Mouse (Mus musculus): ENCODE measurements around the gene Mmp10. TPM values are rescaled to one million over a fixed set of nuclear protein-coding genes. Genes with fewer than 3 reads are reported as not detected.

Mmp10 gene
- under 1 TPM in 1 of 2 experiments, not detected in 1; 0.54 TPM for polyA plus RNA-seq (2017; shearing (Covaris generic))

DNA sequence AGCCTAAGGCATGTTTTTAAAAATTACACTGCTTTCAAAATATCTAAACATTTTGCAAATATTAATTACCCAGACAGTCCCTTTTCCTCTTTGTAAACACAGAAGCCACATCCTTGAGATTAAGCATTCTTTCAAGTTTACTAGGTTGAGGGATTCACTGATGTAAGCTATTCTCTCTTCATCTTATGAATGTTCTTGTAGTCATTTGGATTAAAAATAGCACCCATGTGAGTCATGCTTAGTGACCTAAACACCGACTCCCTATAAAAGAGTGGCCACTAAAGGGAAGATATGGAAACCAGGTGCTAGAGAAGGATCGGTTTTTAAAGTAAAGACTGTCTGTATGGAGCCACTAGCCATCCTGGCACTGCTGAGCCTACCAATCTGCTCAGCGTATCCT is at the start of gene Mmp10:
Gene Mmp10, plus strand, starts transcription at position 302 of the 400 bp plus-strand sequence.

DNA sequence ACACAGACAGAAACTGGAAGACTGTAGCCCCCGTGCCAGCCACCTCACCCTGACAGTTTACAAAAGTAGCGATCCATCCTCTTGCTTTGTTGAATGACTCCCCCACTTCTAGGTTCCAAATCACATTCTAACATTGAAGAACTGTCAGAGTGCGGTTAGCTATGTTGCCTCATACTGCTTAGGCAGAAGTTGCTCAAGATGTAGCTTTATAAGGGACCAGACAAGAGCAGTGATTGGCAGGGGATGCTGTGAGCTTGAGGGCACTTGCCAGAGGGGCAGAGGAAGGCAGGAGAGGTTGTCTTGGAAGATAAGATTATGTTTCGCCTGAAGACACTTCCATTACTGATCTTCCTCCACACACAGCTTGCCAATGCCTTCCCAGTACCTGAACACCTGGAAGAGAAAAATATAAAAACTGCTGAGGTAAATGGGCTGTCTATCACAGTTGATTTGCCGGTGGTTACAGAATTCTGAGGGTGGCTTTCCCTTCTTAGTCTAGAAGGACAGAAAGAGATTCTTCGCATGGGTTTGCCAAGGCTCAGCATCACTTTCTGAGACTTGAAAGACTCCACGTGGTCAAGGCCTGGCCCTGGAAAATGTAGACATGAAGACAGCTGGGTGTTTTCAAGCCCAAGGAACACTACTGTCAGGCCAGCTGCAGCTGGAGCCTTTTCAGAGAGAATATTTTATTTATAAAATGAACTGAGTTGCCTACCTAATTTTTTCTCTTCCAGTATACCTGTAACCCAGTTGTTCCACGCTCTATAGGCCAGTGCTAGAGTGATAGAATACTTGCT is 56.3 kb downstream of the Mmp10 start, which contains the start of gene Mmp8:
Gene Mmp8, plus strand, starts transcription at position 236 of the 797 bp plus-strand sequence.

Other genes starting within 250 kb of the Mmp10 start
- gene Mmp13, start 229.8 kb upstream of the Mmp10 start, polyA plus RNA-seq (2017; shearing (Covaris generic)) = not detected
- under 1 TPM; 0.17 to 0.51 TPM for gene Mmp12, start 158.0 kb upstream of the Mmp10 start, polyA plus RNA-seq (2017; shearing (Covaris generic))
- under 1 TPM in 1 of 2 experiments, not detected in 1; 0.20 TPM for gene Mmp1b, start 114.3 kb upstream of the Mmp10 start, polyA plus RNA-seq (2017; shearing (Covaris generic))
- under 1 TPM in 1 of 2 experiments, not detected in 1; 0.08 TPM for gene Mmp3, start 56.5 kb upstream of the Mmp10 start, polyA plus RNA-seq (2017; shearing (Covaris generic))
- gene Mmp8, start 56.1 kb downstream of the Mmp10 start, polyA plus RNA-seq (2017; shearing (Covaris generic)) = 1 to 10 TPM in 1 of 2 experiments, under 1 TPM in 1; 0.31 to 1.6 TPM
- gene Mmp27, start 69.0 kb downstream of the Mmp10 start, polyA plus RNA-seq (2017; shearing (Covaris generic)) = under 1 TPM; 0.12 to 0.39 TPM
- gene Mmp20, start 125.9 kb downstream of the Mmp10 start, polyA plus RNA-seq (2017; shearing (Covaris generic)) = not detected
- gene Mmp7, start 189.7 kb downstream of the Mmp10 start, polyA plus RNA-seq (2017; shearing (Covaris generic)) = not detected

All from inflammation-experienced regulatory T-cells (primary cell).